Mouse (Mus musculus) cerebellum, adult 2 months (tissue): ENCODE measurements around the gene Atad5. TPM values are rescaled to one million over a fixed set of nuclear protein-coding genes. Genes with fewer than 3 reads are reported as not detected.
"Not testable (repeated sequence)": the region's sequence is repeated elsewhere in the genome, so short reads cannot be mapped to it uniquely, and the experiment has no call there.

Experiments
- DNase-seq, 2 experiments: peaks; one replicate each; pipeline ENCODE4 v3.0.0; 2021
- H3K27ac ChIP-seq: fragments of 200-500 bp; 2 replicates; pipeline ENCODE4 v1.5.1; 2012; ENCODE audit warnings: low read length, control low read depth, inconsistent platforms; ENCODE audit not compliant: insufficient read depth
- H3K27me3 ChIP-seq: fragments of 200-500 bp; 2 replicates; pipeline ENCODE4 v1.6.1; 2012; ENCODE audit warnings: inconsistent platforms, mild to moderate bottlenecking, low read length, moderate library complexity; ENCODE audit not compliant: control insufficient read depth, insufficient read depth
- H3K4me1 ChIP-seq: fragments of 200-500 bp; 2 replicates; pipeline ENCODE4 v1.6.1; 2011; ENCODE audit warnings: low read length; ENCODE audit not compliant: control insufficient read depth, insufficient read depth
- H3K4me3 ChIP-seq: fragments of 200-500 bp; replicated peaks from 2 replicates; pipeline ENCODE3; 2011; ENCODE audit warnings: mild to moderate bottlenecking, low read depth, low read length, control low read depth; ENCODE audit not compliant: insufficient read depth
- CTCF ChIP-seq: fragments of 200-500 bp; IDR thresholded peaks from 2 replicates; pipeline ENCODE4 v1.5.1; 2011; ENCODE audit warnings: low read depth, mild to moderate bottlenecking, control low read depth, low read length, moderate library complexity, borderline replicate concordance; ENCODE audit not compliant: insufficient read depth
- POLR2A ChIP-seq: fragments of 200-500 bp; IDR thresholded peaks from 2 replicates; pipeline ENCODE4 v1.6.1; 2011; ENCODE audit warnings: low read length, control low read depth, borderline replicate concordance; ENCODE audit not compliant: insufficient read depth
- WGBS: fragments of 180-500 bp; shearing (Covaris S2); methylation state at CpG from one replicate; pipeline ENCODE4 v1.1.7; 2018; 5-methylcytosine and 5-hydroxymethylcytosine counted together
- polyA plus RNA-seq: library from polyadenylated mRNA; depleted of rRNA; stranded (reverse); fragments of >200 nt; gene quantifications from 2 replicates; pipeline ENCODE4 v1.2.3, GENCODE M21; 2012

Gene Atad5
- polyA plus RNA-seq, 1 experiment = 3.7 TPM

- Histone ChIP-seq H3K27me3 (no peaks in the 10 kb centered on the region), H3K4me1 (no peaks in the 10 kb centered on the region; the same call in 1 of the 2 replicates), H3K4me3 (no peak overlapping the region), H3K27ac (no peak overlapping the region)
- 14% methylated on average over 1 of the region's 1 CpGs for WGBS
- no peak for TF ChIP-seq POLR2A
- no peak for TF ChIP-seq CTCF
- DNase-seq = peak in 1 of 2 experiments; percentile 24
These were observed 59.1 kb downstream of the Atad5 start for GRCm38 (mm10) chr11:80148313-80148712.

GRCm38 (mm10) chr11:80148974-80149373 lies 59.8 kb downstream of the Atad5 start:
- not testable (repeated sequence) for H3K27me3 ChIP-seq, DNase-seq
- WGBS = 61% methylated on average over 4 of the region's 4 CpGs

GRCm38 (mm10) chr11:80149412-80150023 lies 60.3 kb downstream of the Atad5 start:
- TF ChIP-seq CTCF (no peak), POLR2A (no peak)
- peaks cover 7% of the 10 kb centered on the region; the same call in 1 of the 2 replicates for H3K27me3 ChIP-seq
- WGBS = 84% methylated on average over 8 of the region's 8 CpGs
- DNase-seq = no peak
- H3K4me1 ChIP-seq = peaks cover 3% of the 10 kb centered on the region; the same call in 1 of the 2 replicates
- no peak overlapping the region for H3K27ac ChIP-seq
- no peak overlapping the region for H3K4me3 ChIP-seq

More at GRCm38 (mm10) chr11:80148974-80149373, 59.8 kb downstream of the Atad5 start:
- H3K4me1 ChIP-seq, H3K27ac ChIP-seq, H3K4me3 ChIP-seq: not testable (repeated sequence)

GRCm38 (mm10) chr11:80150566-80150965 lies 61.4 kb downstream of the Atad5 start:
- TF ChIP-seq CTCF (no peak), POLR2A (no peak)
- H3K27me3 ChIP-seq = peaks cover 7% of the 10 kb centered on the region; the same call in 1 of the 2 replicates

GRCm38 (mm10) chr11:80151541-80151940 lies 62.3 kb downstream of the Atad5 start:
- Histone ChIP-seq H3K4me3 (no peak overlapping the region), H3K27me3 (peaks cover 7% of the 10 kb centered on the region; the same call in 1 of the 2 replicates), H3K27ac (no peak overlapping the region), H3K4me1 (peaks cover 3% of the 10 kb centered on the region; the same call in 1 of the 2 replicates)
- no peak for DNase-seq
- 39% methylated on average over 2 of the region's 2 CpGs for WGBS
- TF ChIP-seq POLR2A = no peak
- TF ChIP-seq CTCF = no peak

More at GRCm38 (mm10) chr11:80150566-80150965, 61.4 kb downstream of the Atad5 start:
- WGBS = 72% methylated on average over 5 of the region's 5 CpGs
- no peak overlapping the region for H3K27ac ChIP-seq
- H3K4me1 ChIP-seq = peaks cover 3% of the 10 kb centered on the region; the same call in 1 of the 2 replicates
- no peak for DNase-seq
- no peak overlapping the region for H3K4me3 ChIP-seq

GRCm38 (mm10) chr11:80152376-80152775 lies 63.2 kb downstream of the Atad5 start:
- DNase-seq = no peak
- Histone ChIP-seq H3K27ac (no peak overlapping the region), H3K27me3 (peaks cover 7% of the 10 kb centered on the region; the same call in 1 of the 2 replicates), H3K4me3 (no peak overlapping the region), H3K4me1 (peaks cover 3% of the 10 kb centered on the region; the same call in 1 of the 2 replicates)
- TF ChIP-seq CTCF (no peak), POLR2A (no peak)
- 72% methylated on average over 8 of the region's 8 CpGs for WGBS

- H3K27me3 ChIP-seq = peaks cover 7% of the 10 kb centered on the region; the same call in 1 of the 2 replicates
- no peak within 1 kb of the TSS; the same call in 1 of the 2 replicates for H3K27ac ChIP-seq
- TF ChIP-seq POLR2A (no peak), CTCF (no peak)
- 2% methylated on average over 47 of the region's 47 CpGs for WGBS
- DNase-seq = peak; percentile 41 to 51
- peaks cover 3% of the 10 kb centered on the region; the same call in 1 of the 2 replicates for H3K4me1 ChIP-seq
- peak within 1 kb of the TSS; percentile 23 for H3K4me3 ChIP-seq
These were observed 64.8 kb downstream of the Atad5 start, which contains the start of gene Adap2 for GRCm38 (mm10) chr11:80153857-80154495. Gene Adap2, plus strand, starts transcription at chr11:80154105.
